Mouse (Mus musculus): ENCODE results near the gene Gm9972.

- TF ChIP-seq POLR2A (IDR thresholded peaks at IDR 0.05; ENCODE audit: low read depth, low read length) (no peak), NELFE (IDR thresholded peaks at IDR 0.05; ENCODE audit: low read depth, low read length) (no peak), EP300 (IDR thresholded peaks at IDR 0.05; ENCODE audit: low read length) (no peak), KAT2A (IDR thresholded peaks at IDR 0.05; ENCODE audit: insufficient replicate concordance, low read length) (no peak), RAD21 (IDR thresholded peaks at IDR 0.05; ENCODE audit: low read depth, low read length) (no peak), CTCF (conservative IDR thresholded peaks at IDR 0.05 in 1 of 2, IDR thresholded peaks at IDR 0.05 in 1 of 2; ENCODE audit: low read depth in 2 of 2, low read length in 2 of 2) (no peak), JUND (conservative IDR thresholded peaks at IDR 0.05; ENCODE audit: low read depth, low read length) (no peak), UBTF (IDR thresholded peaks at IDR 0.05; ENCODE audit: low read depth, low read length) (no peak), ELF1 (IDR thresholded peaks at IDR 0.05; ENCODE audit: low read depth, low read length) (no peak), TCF12 (IDR thresholded peaks at IDR 0.05; ENCODE audit: low read depth, low read length) (no peak), E2F4 (IDR thresholded peaks at IDR 0.05; ENCODE audit: insufficient replicate concordance, low read depth, low read length) (no peak)
Measured at GRCm38 (mm10) chr11:43012980-43013379, 22.6 kb upstream of the Gm9972 start.

All from CH12.LX (cell line).